Mouse (Mus musculus): Measurements from ENCODE around the gene Eif2s2.
"Not testable (repeated sequence)": the region's sequence is repeated elsewhere in the genome, so short reads cannot be mapped to it uniquely, and the experiment has no call there.

The Eif2s2 gene

GRCm38 (mm10) chr2:154892201-154893044 lies at the start of gene Eif2s2:
Gene Eif2s2 (minus strand): TSS chr2:154892935.
- DNase-seq (ENCODE audit: low spot score in 2 of 2), result peak; percentile 95 to 97

DNA sequence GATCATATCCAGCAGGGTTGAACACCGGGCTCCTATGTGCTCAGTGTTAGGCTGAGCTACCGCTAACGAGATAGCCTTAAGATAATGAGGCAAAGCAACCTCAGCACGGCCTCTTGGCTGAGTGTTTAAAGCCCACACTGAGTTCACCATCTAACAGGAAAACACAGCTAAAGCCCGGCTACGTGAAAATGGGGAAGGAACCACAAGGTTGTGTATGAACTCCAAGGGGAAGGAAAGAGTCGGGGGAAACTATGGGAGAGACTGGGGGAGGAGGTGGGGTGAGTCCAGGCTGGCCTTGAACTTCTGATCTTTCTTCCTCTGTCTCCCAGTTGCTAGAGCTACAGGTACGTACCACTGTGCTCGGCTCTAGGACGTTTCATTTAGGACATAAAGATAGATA lies 49.2 kb upstream of the Eif2s2 start:
- DNase-seq (ENCODE audit: low spot score in 2 of 2), result no peak

GRCm38 (mm10) chr2:154937547-154938390 lies 45.0 kb upstream of the Eif2s2 start:
- no peak for DNase-seq (ENCODE audit: low spot score in 2 of 2)

DNA sequence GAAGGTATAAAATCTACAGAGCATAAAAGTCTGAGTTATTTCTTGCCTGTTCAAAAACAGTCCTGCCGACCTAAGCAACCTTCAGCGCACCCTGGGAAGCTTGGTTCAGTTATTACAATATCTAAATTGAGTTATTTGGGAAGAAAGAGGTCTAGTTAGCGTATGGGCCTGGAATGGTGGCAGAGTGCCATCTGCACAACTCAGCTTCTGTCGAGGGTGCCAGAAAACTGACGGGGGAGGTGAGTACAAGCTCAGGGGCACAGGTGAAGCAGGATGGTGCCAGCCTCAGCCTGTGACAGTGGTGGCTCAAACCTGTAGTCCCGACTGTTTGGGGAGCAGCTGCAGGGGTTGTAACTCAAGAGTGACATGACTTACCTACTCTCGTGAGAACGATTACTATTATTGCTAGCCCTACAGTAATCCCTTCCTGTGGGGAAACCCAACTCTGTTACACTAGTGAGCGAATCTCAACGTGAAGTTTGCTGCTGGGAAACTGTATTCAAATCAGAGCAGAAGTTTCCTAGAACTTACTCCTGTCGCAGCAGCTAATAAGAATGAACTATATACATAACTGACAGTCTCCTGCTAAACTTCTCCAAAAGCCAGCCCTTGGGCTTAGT lies 43.9 kb upstream of the Eif2s2 start:
- DNase-seq (ENCODE audit: low spot score in 2 of 2), result no peak

GRCm38 (mm10) chr2:154936106-154936505 lies 43.4 kb upstream of the Eif2s2 start:
- no peak for DNase-seq (ENCODE audit: low spot score in 2 of 2)

- no peak for DNase-seq (ENCODE audit: low spot score in 2 of 2)
Observed at GRCm38 (mm10) chr2:154933884-154934283, 41.1 kb upstream of the Eif2s2 start.

DNA sequence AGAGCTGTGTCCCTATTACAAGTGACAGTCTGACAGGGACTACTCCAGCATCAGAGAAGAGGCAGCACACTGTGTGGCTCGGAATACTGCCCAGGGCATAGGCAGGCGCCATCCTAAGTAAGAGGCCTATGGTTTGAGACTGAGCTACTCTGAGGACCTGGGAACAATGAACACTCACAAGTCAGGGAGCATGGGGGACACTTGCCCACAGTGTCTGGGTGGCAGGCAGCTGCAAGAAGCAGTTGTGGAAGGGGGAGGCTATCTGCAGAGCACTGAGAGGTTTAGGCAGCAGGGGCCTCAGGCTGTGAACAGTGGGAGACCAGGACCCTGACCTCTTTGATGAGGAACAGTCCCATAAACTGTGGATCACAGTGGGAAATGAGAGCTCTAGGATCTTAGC lies 35.6 kb upstream of the Eif2s2 start:
- DNase-seq (ENCODE audit: low spot score in 2 of 2), result no peak

DNA sequence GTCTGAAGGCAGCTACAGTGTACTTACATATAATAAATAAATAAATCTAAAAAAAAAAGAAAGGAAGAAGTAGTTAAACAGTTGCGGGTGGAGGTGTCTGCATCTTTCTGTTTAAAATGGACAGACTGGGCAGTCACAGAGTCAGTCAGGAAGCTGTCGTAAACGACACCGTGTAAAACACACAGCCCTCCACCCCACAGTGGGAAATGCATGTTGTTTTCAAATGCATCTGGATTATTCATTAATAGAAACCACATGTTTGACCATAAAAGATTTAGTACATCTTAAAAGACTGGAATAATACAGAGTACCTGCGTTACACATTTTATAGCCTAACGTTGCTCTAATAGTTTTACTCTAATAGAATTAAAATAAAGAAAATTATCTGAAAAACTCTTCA lies 34.1 kb upstream of the Eif2s2 start:
- DNase-seq (ENCODE audit: low spot score in 2 of 2), result no peak

- DNase-seq (ENCODE audit: low spot score in 2 of 2), result no peak
Observed at GRCm38 (mm10) chr2:154925411-154926031, 32.8 kb upstream of the Eif2s2 start.

GRCm38 (mm10) chr2:154922134-154922533 lies 29.4 kb upstream of the Eif2s2 start:
- DNase-seq (ENCODE audit: low spot score in 2 of 2), result not testable (repeated sequence)

- DNase-seq (ENCODE audit: low spot score in 2 of 2), result no peak
Observed at GRCm38 (mm10) chr2:154920896-154921295, 28.2 kb upstream of the Eif2s2 start.

- no peak for DNase-seq (ENCODE audit: low spot score in 2 of 2)
Observed at GRCm38 (mm10) chr2:154917866-154918641, 25.3 kb upstream of the Eif2s2 start.

- DNase-seq (ENCODE audit: low spot score in 2 of 2), result no peak
Observed at GRCm38 (mm10) chr2:154916547-154916946, 23.8 kb upstream of the Eif2s2 start.

DNA sequence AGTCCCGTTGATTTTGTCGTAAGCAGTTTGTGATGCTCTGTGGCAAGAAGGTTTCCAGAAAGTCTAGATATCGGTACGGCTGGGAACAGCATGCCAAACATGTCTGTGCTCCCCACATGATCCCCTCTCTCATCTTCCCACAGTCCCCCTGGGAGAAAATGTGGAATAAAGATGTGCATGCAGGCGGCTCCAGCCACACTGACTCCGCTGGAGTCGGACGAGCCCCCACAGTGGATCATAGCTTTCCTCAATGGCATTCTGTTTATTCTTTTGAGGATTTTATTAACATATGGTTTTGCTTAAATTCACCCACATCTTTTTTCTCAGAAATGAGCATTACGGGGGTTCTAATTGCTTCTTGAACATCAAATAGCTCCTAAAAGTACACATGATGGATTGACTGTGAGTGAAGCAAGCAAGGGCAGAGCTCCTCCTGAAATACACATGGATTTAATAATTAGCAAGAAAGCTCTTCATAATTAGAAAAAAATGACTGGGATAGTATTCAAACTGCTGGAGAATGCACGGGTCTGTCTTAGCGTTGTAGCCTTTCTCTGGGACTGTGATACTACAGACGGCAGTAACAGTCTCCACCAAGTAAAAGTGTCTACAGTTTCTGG lies 23.3 kb upstream of the Eif2s2 start:
- DNase-seq (ENCODE audit: low spot score in 2 of 2), result no peak

DNA sequence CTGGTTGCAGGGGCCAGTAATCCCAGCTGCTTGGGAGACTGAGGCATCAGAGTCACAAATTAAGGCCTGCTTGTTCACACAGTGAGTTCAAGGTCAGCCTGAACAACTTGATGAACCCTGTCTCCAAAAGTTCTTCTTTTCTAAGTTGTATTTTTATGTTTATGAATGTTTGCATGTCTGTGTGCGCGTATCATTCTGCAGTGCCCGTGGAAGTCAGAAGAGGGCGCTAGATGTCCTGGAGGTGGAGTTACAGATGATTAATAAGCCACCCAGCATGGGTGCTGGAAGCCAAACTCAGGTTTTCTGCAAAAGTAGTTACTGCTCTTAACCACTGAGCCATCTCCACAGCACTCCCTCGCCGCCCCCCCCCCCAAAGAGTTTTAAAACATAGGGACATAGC lies 17.1 kb upstream of the Eif2s2 start:
- DNase-seq (ENCODE audit: low spot score in 2 of 2), result no peak

DNA sequence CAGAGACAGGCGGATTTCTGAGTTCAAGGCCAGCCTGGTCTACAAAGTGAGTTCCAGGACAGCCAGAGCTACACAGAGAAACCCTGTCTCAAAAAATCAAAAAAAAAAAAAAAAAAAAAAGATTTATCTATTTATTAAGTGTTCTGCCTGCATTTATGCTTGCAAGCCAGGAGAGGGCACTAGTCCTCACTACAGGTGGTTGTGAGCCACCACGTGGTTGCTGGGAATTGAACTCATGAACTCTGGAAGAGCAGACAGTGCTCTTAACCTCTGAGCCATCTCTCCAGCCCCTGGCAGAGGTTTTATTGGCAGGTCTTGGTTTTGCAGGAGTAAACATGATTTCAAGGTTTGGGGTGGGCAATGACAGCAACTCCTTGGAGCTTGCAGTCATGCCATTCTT lies 15.5 kb upstream of the Eif2s2 start:
- not testable (repeated sequence) for DNase-seq (ENCODE audit: low spot score in 2 of 2)

DNA sequence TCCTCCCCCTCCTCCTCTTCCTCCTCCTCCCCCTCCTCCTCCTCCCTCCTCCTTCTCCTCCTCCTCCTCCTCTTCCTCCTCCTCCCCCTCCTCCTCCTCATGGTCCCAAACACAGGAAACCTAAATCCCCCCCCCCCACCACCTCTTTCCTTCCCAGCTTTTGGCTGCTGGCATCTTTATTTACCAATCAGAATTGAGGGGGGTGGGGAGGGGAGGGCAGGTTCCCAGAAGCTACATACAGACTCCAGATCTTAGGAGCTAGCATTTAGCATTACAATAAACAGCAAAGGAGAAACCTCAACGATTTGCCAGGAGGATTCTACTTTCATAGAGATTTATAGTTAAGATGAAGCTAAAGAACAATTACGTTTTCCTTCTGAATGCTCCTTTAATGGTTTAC lies 13.1 kb upstream of the Eif2s2 start:
- DNase-seq (ENCODE audit: low spot score in 2 of 2), result no peak

DNA sequence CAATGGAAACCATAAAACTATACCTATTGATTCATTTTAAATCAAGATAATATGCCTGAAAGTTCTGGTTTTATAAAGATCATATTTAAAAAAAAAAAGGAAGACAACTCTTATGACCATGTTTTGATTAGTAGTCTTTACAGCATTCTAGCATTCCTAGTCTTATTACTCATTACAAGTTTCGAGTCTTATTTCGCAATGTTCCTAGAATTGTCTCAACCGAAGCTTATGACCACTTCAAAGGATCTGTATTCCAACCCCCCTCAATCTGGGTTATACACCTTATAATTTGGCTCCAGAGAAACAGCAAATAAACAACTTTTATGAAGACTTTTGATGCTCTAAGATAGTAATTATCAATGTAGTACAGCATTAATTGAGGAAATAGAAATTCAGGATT lies 9.4 kb upstream of the Eif2s2 start:
- DNase-seq (ENCODE audit: low spot score in 2 of 2), result no peak

DNA sequence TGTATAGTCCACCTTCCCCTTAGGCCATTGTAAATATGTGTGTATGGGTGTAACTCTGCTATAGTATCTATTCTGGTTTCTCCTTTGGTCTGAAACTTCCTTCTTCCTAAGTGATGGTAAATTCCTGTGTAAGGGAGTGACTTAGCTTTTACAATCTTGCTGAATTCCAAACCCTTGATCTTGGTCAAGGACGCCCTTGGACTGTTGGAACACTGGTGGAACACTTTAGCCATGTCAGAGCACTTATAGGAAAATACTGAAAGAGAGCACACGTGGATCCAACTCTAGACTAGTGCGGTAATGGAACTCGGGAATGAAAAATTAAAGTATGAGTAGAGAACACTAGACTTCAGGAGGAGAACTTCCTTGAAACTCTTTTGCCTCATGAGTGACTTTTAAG lies 6.7 kb upstream of the Eif2s2 start:
- not testable (repeated sequence) for DNase-seq (ENCODE audit: low spot score in 2 of 2)

- not testable (repeated sequence) for DNase-seq (ENCODE audit: low spot score in 2 of 2)
Observed at GRCm38 (mm10) chr2:154899004-154899403, 6.3 kb upstream of the Eif2s2 start.

DNA sequence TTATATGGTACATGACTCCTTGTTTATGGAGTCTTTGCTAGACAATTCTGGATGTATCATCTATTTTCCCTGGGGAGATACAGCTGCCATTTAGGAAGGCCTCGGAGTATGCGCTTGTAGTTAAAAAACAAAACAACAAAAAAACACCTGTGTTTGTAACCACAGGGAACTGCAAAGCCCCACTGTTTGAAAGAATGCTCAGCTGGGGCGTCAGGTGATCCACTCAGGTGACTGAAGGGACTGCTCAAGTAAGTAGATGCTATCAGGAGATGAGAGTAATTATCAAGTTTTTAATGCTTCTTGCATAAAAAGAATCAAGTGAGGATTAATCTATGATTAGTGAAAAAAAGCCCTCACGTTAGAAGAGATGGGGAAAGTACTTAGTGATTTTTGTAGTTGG lies 813 bp upstream of the Eif2s2 start:
- no peak for DNase-seq (ENCODE audit: low spot score in 2 of 2)

Measured in heart, adult 9 months (tissue).